8 mouse cellular contexts compared by ENCODE assay signal in the genomic region with DNA sequence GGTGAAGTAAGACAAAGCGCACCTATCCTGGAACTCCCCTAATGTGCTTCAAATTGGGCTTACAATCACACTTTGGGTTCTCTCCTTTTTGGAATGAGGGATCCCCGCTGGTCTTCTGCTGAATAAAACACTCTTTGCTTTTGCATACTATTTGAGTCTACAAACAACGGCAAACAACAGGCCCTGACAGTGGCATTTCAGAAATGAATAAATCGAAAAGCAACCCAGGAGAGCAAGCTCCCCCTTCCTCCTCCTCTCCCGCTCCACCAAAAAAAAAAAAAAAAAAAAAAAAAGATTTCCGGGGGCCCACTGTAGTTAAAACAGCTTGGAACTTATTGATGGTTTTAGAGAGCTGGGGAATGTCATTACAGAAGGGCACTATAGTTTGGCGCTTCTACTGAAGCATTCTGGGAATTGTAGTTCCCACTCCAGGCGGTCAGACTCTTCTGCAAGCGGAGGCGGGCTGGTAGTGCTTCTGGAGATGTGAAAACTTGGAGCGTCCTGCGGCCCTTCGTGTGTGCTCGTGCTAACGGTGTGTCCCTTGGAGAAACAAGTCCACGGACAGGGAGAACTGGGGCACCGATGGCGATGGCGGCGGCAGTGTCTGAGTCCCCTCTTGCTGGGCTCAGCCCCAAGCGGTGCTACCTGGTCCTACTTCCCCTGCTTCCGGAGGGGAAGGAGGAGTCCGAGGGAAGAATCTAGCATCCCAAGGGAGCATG. TPM values are rescaled to one million over a fixed set of nuclear protein-coding genes. Genes with fewer than 3 reads are reported as not detected.
DNase-seq lines count a peak whose midpoint lies in the region; ATAC-seq lines count a peak whose summit lies in the region.

Gene Zfp114, plus strand, starts transcription at position 443 of the 719 bp plus-strand sequence.

- peak; percentile 44 for DNase-seq in adrenal gland, postnatal 25 days
- DNase-seq in embryo, embryonic 10.5 days (ENCODE audit: low spot score) = peak; percentile 90
- peak; percentile 39 to 46 for DNase-seq in gastrocnemius, postnatal 36 days
- DNase-seq in left cerebral cortex, adult 9 months (ENCODE audit: low spot score in 2 of 2) = peak; percentile 30 to 74
- DNase-seq in right cerebral cortex, adult 18-20 months = peak; percentile 67
- DNase-seq in urinary bladder, postnatal 4 days (ENCODE audit: low spot score in 2 of 2) = peak; percentile 67

- peak; percentile 95 for ATAC-seq in intestine, embryonic 15.5 days

- no peaks in the 10 kb centered on the region for H3K9me3 ChIP-seq in intestine, embryonic 15.5 days

- H3K27ac ChIP-seq in intestine, embryonic 15.5 days = peak within 1 kb of the TSS; percentile 55; the same call in 1 of the 2 replicates
- no peak within 1 kb of the TSS for H3K27ac ChIP-seq in macrophage

- H3K4me3 ChIP-seq in intestine, embryonic 15.5 days (replicated peaks) = peak within 1 kb of the TSS; percentile 57
- H3K4me3 ChIP-seq in macrophage (ENCODE audit: inconsistent target) = peak within 1 kb of the TSS; percentile 14

- H3K9ac ChIP-seq in intestine, embryonic 15.5 days = peak within 1 kb of the TSS; percentile 60

- intact Hi-C loops in gastrocnemius, postnatal 36 days (cut with DNase I) = no loop called here

- H3K4me2 ChIP-seq in intestine, embryonic 15.5 days (replicated peaks) = peak within 1 kb of the TSS; percentile 64

- H3K4me1 ChIP-seq in intestine, embryonic 15.5 days (replicated peaks) = 0 out of 2 replicates have a peak, but pooled peaks cover 2% of the 10 kb centered on the region

- H3K27me3 ChIP-seq in intestine, embryonic 15.5 days (replicated peaks) = no peaks in the 10 kb centered on the region

- H3K36me3 ChIP-seq in intestine, embryonic 15.5 days = no peaks in the 10 kb centered on the region
- H3K36me3 ChIP-seq in macrophage (ENCODE audit: inconsistent target) = no peaks in the 10 kb centered on the region

- no peaks in the 10 kb centered on the region for H3K79me2 ChIP-seq in macrophage (ENCODE audit: inconsistent target)

- 11% methylated on average over 23 of the region's 23 CpGs for WGBS in intestine, embryonic 15.5 days
- WGBS in macrophage (ENCODE audit: missing documents) = 16% methylated on average over 21 of the region's 23 CpGs

RNA-seq across cellular contexts. Expression of gene Zfp114, which starts in this region (rescaled TPM):
- 0.29 and 0.58 TPM in 2 replicates for total RNA-seq in adrenal gland, postnatal 25 days (2021)
- under 1 TPM; 0.33 to 0.35 TPM for total RNA-seq in gastrocnemius, postnatal 36 days (2021)
- polyA plus RNA-seq in intestine, embryonic 15.5 days (2015; fragmentation: Nextera tagmentation; extraction: Ambion mirVana) = 3.8 TPM in 2 replicates
- total RNA-seq in macrophage (2018; cell fraction: chromatin; rRNA removed) = under 1 TPM in 5 of 26 experiments, not detected in 21; 0.26 to 0.73 (median 0.33) TPM
- under 1 TPM in 7 of 26 experiments, not detected in 19; 0.03 to 0.07 (median 0.06) TPM for total RNA-seq in macrophage (2018; cell fraction: cytosol; rRNA removed)
- under 1 TPM in 5 of 26 experiments, not detected in 21; 0.17 to 0.58 (median 0.21) TPM for total RNA-seq in macrophage (2018; cell fraction: nucleus; rRNA removed)
- 0.06 to 0.09 TPM in 2 of 3 replicates, not detected in the other for polyA plus RNA-seq in macrophage (2018)

Comparison
In these comparisons a context has a peak if more than half of its experiments do, and no peak if none do; other contexts are left out.
1. Peak in DNase-seq in adrenal gland, postnatal 25 days; RNA of the gene not detected or under 1 TPM.
2. Peak in DNase-seq in gastrocnemius, postnatal 36 days; RNA of the gene not detected or under 1 TPM.